Mouse (Mus musculus) midbrain, postnatal 0 days (tissue): ENCODE measurements at regions not wholly inside any gene's neighbourhood (a gene's known extent, or its start where the extent isn't known, plus 50 kb on each side); places are given as distances from the start of the nearest gene placed in this dataset.

Experiments used
- ATAC-seq: fragments of 200-750 bp; cut with Nextera tagmentation; 2 replicates; pipeline ENCODE4 v1.8.0; 2017; ENCODE audit warnings: moderate number of reproducible peaks, mild to moderate bottlenecking, moderate TSS enrichment, moderate library complexity; ENCODE audit not compliant: low FRiP score
- DNase-seq: peaks from one replicate; pipeline ENCODE4 v3.0.0-alpha.2; 2015; ENCODE audit warnings: low spot score
- H3K27ac ChIP-seq: fragments of 300-500 bp; sonication (generic); 2 replicates; pipeline ENCODE4 v1.5.1; 2014; ENCODE audit warnings: low read depth, mild to moderate bottlenecking, low read length, mixed read lengths
- H3K27me3 ChIP-seq: fragments of 300-500 bp; sonication (generic); 2 replicates; pipeline ENCODE4 v1.6.1; 2014; ENCODE audit warnings: low read length, control low read depth, mixed read lengths; ENCODE audit not compliant: insufficient read depth
- H3K36me3 ChIP-seq: fragments of 300-500 bp; sonication (generic); 2 replicates; pipeline ENCODE4 v1.6.1; 2014; ENCODE audit warnings: low read length, control low read depth, mixed read lengths; ENCODE audit not compliant: insufficient read depth
- H3K4me1 ChIP-seq: fragments of 300-500 bp; sonication (generic); 2 replicates; pipeline ENCODE4 v1.6.1; 2014; ENCODE audit warnings: mild to moderate bottlenecking, control low read depth, antibody characterized with exemption, low read length, mixed read lengths; ENCODE audit not compliant: insufficient read depth
- H3K4me2 ChIP-seq: fragments of 300-500 bp; sonication (generic); 2 replicates; pipeline ENCODE4 v1.6.1; 2014; ENCODE audit warnings: low read depth, mild to moderate bottlenecking, low read length, mixed read lengths; ENCODE audit not compliant: poor library complexity, severe bottlenecking
- H3K4me3 ChIP-seq: fragments of 300-500 bp; sonication (generic); 2 replicates; pipeline ENCODE4 v1.5.1; 2014; ENCODE audit warnings: low read depth, mild to moderate bottlenecking, low read length, moderate library complexity
- H3K9ac ChIP-seq: fragments of 300-500 bp; sonication (generic); replicated peaks from 2 replicates; pipeline ENCODE4 v1.6.1; 2014; ENCODE audit warnings: mild to moderate bottlenecking, low read length, moderate library complexity, mixed read lengths; ENCODE audit not compliant: poor library complexity, severe bottlenecking
- H3K9me3 ChIP-seq: fragments of 300-500 bp; sonication (generic); 2 replicates; pipeline ENCODE4 v1.6.1; 2016; ENCODE audit warnings: low read length, control low read depth
- CTCF ChIP-seq: IDR thresholded peaks from 2 replicates; pipeline ENCODE4 v1.5.1; 2016; ENCODE audit warnings: antibody characterized with exemption, mild to moderate bottlenecking
- WGBS: fragments of 180-500 bp; shearing (Covaris S2); extraction: QIAGEN DNeasy Blood & Tissue Kit; methylation state at CpG from one replicate; pipeline ENCODE4 v1.1.7; 2014; 5-methylcytosine and 5-hydroxymethylcytosine counted together

DNA sequence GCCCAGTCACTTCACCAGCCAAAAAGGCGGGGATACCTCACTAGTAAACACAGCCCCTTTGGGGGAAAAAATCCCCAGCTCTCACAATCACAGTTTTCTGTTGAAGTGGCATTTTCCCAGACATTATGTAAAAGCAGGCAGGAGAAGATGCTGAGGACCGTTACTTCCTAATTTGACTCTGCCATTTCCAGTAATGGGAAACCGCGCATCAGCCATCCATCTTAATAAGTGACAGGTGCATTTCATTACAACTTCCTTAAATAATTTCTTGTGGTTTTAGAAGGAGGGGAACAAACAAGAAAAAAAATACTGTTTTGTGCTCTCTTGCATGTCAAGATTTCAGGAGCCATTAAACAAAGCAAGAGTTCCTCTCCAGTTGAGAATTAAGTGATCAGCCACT is 70.2 kb upstream of the Alk start:
- H3K4me3 ChIP-seq, result no peak overlapping the region
- WGBS, result 86% methylated on average over 4 of the region's 4 CpGs
- no peak overlapping the region for H3K4me2 ChIP-seq
- no peaks in the 10 kb centered on the region for H3K9me3 ChIP-seq
- no peaks in the 10 kb centered on the region for H3K36me3 ChIP-seq
- ATAC-seq (no peak), DNase-seq (no peak)
- no peaks in the 10 kb centered on the region for H3K4me1 ChIP-seq
- H3K27me3 ChIP-seq, result no peaks in the 10 kb centered on the region
- H3K27ac ChIP-seq, result no peak overlapping the region
- TF ChIP-seq CTCF, result no peak
- no peak overlapping the region for H3K9ac ChIP-seq

DNA sequence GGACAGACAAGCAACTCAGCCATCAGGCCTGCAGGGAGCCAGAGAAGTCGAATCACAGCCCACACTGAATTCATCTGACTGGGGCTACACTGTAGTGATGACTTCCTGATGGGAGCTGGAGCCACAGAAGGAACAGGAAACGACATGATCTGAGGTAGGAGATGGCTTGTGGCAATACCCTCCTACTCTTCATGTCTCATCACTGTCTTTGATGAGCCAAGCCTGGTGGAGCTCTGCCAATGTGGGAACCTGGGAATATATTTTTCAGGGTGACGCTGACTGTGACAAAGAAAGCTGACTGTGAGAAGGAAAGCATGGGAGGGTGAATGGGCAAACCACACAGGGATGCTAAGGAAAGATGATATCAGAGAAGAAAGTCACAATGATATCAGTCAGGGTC is 67.6 kb upstream of the Alk start:
- no peak for TF ChIP-seq CTCF
- WGBS, result 64% methylated on average over 3 of the region's 3 CpGs
- DNase-seq (no peak), ATAC-seq (no peak)
- no peaks in the 10 kb centered on the region for H3K27me3 ChIP-seq
- H3K4me2 ChIP-seq, result no peak overlapping the region
- H3K9ac ChIP-seq, result no peak overlapping the region
- H3K9me3 ChIP-seq, result no peaks in the 10 kb centered on the region
- H3K36me3 ChIP-seq, result no peaks in the 10 kb centered on the region
- no peak overlapping the region for H3K4me3 ChIP-seq
- H3K27ac ChIP-seq, result no peak overlapping the region
- H3K4me1 ChIP-seq, result no peaks in the 10 kb centered on the region

DNA sequence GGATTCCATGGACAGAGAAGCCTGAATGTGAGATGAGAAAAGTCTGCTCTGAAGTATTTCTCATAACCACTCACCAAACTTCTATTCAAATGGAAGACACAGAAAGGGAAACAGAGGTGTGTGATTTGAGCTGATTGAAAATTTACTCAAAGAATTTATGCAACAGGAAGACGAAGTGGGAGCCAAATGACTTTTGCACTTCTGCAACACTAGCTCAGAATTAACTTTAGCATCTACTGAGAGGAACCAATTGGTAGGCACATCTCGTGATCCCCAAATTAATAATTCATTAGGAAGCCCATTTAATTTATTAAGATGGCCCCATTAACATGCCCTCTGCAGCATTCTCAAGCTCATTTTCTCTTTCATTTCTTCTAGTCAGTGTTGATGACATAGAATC is 62.5 kb upstream of the Alk start:
- no peak for ATAC-seq
- no peak overlapping the region for H3K9ac ChIP-seq
- WGBS, result 72% methylated on average over 2 of the region's 2 CpGs
- no peak overlapping the region for H3K4me2 ChIP-seq
- no peak overlapping the region for H3K4me3 ChIP-seq
- no peak for DNase-seq
- TF ChIP-seq CTCF, result no peak
- H3K4me1 ChIP-seq, result no peaks in the 10 kb centered on the region
- H3K36me3 ChIP-seq, result no peaks in the 10 kb centered on the region
- H3K9me3 ChIP-seq, result no peaks in the 10 kb centered on the region
- H3K27me3 ChIP-seq, result no peaks in the 10 kb centered on the region
- no peak overlapping the region for H3K27ac ChIP-seq

DNA sequence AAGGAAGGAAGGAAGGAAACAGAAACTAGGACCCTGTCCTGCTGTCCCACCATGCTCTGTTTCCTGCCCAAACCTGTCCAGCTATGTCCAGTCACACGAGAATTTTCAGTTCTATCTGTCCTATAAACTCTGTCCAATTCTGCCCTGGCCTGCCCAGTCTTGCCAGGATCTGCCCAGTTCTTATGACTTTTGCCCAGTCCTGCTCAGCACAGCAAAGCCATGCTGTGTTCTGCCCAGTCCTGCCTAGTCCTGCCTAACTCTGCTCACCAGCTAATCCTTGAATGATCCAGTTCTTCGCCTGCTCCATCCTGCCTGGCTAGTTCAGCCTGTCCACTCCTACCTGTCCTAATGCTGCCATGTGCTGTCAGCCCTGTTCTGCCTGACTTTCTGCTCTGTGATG is 57.3 kb upstream of the Alk start:
- Histone ChIP-seq H3K36me3 (no peaks in the 10 kb centered on the region), H3K27me3 (no peaks in the 10 kb centered on the region), H3K4me1 (no peaks in the 10 kb centered on the region; the same call in 1 of the 2 replicates), H3K27ac (no peak overlapping the region), H3K9ac (no peak overlapping the region), H3K4me3 (no peak overlapping the region), H3K4me2 (no peak overlapping the region), H3K9me3 (no peaks in the 10 kb centered on the region)
- ATAC-seq (no peak), DNase-seq (no peak)
- no peak for TF ChIP-seq CTCF
- WGBS, result 71% methylated on average over 2 of the region's 2 CpGs

DNA sequence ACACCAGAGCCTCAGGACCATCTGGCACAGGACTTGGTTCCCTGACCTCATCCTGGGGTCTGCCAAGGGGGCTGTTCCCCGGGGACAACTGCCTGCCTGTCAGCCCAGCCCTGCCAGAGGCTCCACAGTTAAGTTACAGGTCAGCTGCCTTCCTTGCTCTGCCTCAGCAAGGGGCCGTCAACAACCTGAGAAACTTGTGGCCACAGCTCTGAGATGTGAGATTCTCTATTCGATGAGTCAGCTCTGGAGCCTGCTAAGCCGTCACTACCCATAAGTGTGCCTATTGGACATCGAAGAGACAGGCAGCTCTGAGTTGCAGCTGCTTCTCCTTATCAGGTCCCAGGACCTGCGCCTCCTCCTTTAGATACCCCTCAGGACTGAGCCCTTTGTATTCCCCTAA is 54.3 kb upstream of the Alk start:
- 54% methylated on average over 6 of the region's 6 CpGs for WGBS
- DNase-seq (no peak), ATAC-seq (no peak)
- Histone ChIP-seq H3K36me3 (no peaks in the 10 kb centered on the region), H3K27ac (no peak overlapping the region), H3K9ac (no peak overlapping the region), H3K27me3 (no peaks in the 10 kb centered on the region), H3K4me1 (no peaks in the 10 kb centered on the region; the same call in 1 of the 2 replicates), H3K4me2 (no peak overlapping the region), H3K9me3 (no peaks in the 10 kb centered on the region), H3K4me3 (no peak overlapping the region)
- no peak for TF ChIP-seq CTCF

DNA sequence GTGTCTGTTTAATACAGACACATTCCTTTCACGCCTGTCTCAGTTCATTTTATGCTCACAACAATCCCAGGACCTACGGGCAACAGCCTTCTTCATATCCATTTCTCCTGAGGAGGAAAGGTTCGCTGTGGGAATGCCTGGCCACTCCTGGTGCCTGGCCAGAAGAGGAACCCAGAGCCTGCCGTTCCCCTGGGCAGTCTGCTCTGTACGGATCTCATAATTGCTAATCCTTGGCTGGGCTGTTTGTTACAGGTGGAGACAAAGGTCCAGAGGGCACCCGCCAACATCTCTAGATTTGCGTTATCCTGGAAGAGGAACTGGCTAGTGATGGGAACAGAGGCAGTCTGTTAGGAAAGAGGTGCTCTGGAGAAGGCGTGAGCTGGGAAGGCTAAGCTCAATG is 53.4 kb upstream of the Alk start:
- 38% methylated on average over 8 of the region's 8 CpGs for WGBS
- Histone ChIP-seq H3K27me3 (no peaks in the 10 kb centered on the region), H3K27ac (no peak overlapping the region), H3K9me3 (no peaks in the 10 kb centered on the region), H3K36me3 (no peaks in the 10 kb centered on the region), H3K4me3 (no peak overlapping the region), H3K4me1 (no peaks in the 10 kb centered on the region; the same call in 1 of the 2 replicates), H3K4me2 (no peak overlapping the region), H3K9ac (no peak overlapping the region)
- no peak for TF ChIP-seq CTCF
- DNase-seq (no peak), ATAC-seq (no peak)
